Mouse (Mus musculus) ES-E14 (cell line): ENCODE data around the gene Neurl4. TPM values are rescaled to one million over a fixed set of nuclear protein-coding genes. Genes with fewer than 3 reads are reported as not detected.
A peak's percentile ranks its signal among the peaks of the same experiment; 100 is the strongest.
"Not testable (repeated sequence)": the region's sequence is repeated elsewhere in the genome, so short reads cannot be mapped to it uniquely, and the experiment has no call there.

Experiments used
- DNase-seq: peaks from one replicate; pipeline ENCODE4 v3.0.0-alpha.2; 2013; ENCODE audit warnings: low read depth, low spot score
- H3K27ac ChIP-seq: 2 replicates; pipeline ENCODE4 v1.5.1; 2012; ENCODE audit warnings: low read depth, mild to moderate bottlenecking, low read length, moderate library complexity, mixed read lengths; ENCODE audit not compliant: poor library complexity, insufficient read depth, severe bottlenecking
- H3K36me3 ChIP-seq: 2 replicates; pipeline ENCODE4 v1.6.1; 2012; ENCODE audit warnings: mild to moderate bottlenecking, low read length, moderate library complexity, mixed read lengths; ENCODE audit not compliant: control insufficient read depth, poor library complexity, insufficient read depth, severe bottlenecking
- H3K4me1 ChIP-seq, 2 experiments: fragments of 150-350 bp in 1 of 2; sonication (generic) in 1 of 2; 2 replicates each; pipeline ENCODE4 v1.6.1; 2012; ENCODE audit warnings: low read length in 2 of 2, mild to moderate bottlenecking in 1 of 2, mixed read lengths in 1 of 2; ENCODE audit not compliant: control insufficient read depth in 2 of 2, insufficient read depth in 2 of 2, poor library complexity in 1 of 2
- H3K4me3 ChIP-seq, 2 experiments: fragments of 150-350 bp in 1 of 2; sonication (generic) in 1 of 2; 2 replicates each; pipeline ENCODE4 v1.5.1; 2012; ENCODE audit warnings: low read length in 2 of 2, low read depth in 1 of 2, mild to moderate bottlenecking in 1 of 2, mixed read lengths in 1 of 2; ENCODE audit not compliant: insufficient read depth in 1 of 2, poor library complexity in 1 of 2, severe bottlenecking in 1 of 2
- H3K9ac ChIP-seq: 2 replicates; pipeline ENCODE4 v1.6.1; 2012; ENCODE audit warnings: low read depth, mild to moderate bottlenecking, low read length, mixed read lengths; ENCODE audit not compliant: poor library complexity, insufficient read depth, severe bottlenecking
- H3K9me3 ChIP-seq: fragments of 150-350 bp; sonication (generic); 2 replicates; pipeline ENCODE4 v1.6.1; 2012; ENCODE audit warnings: low read depth, mild to moderate bottlenecking, low read length; ENCODE audit not compliant: control insufficient read depth, insufficient read depth
- CHD2 ChIP-seq: IDR thresholded peaks from 2 replicates; pipeline ENCODE4 v1.6.1; 2014; ENCODE audit warnings: mild to moderate bottlenecking, low read depth, low read length, inconsistent platforms
- HCFC1 ChIP-seq: IDR thresholded peaks from 2 replicates; pipeline ENCODE4 v1.6.1; 2012; ENCODE audit warnings: low read length, inconsistent platforms, borderline replicate concordance; ENCODE audit not compliant: insufficient read depth
- MAFK ChIP-seq: IDR thresholded peaks from 2 replicates; pipeline ENCODE4 v1.6.1; 2014; ENCODE audit warnings: mild to moderate bottlenecking, low read depth, low read length, inconsistent platforms; ENCODE audit not compliant: insufficient read depth
- ZC3H11A ChIP-seq: IDR thresholded peaks from 2 replicates; pipeline ENCODE4 v1.6.1; 2012; ENCODE audit warnings: low read depth, mild to moderate bottlenecking, inconsistent platforms, low read length, borderline replicate concordance
- ZNF384 ChIP-seq: IDR thresholded peaks from 2 replicates; pipeline ENCODE4 v1.6.1; 2012; ENCODE audit warnings: low read depth, low read length, inconsistent platforms
- in situ Hi-C, 2 experiments: fragments of 600-800 bp; cut with MboI; formaldehyde crosslinking; loops; one replicate each; pipeline ENCODE4 v1.15.1; 2025; ENCODE audit warnings: low sequenced_read_pairs in 2 of 2, inconsistent platforms in 1 of 2; ENCODE audit not compliant: unreplicated experiment in 2 of 2
- total RNA-seq: library from RNA; depleted of rRNA; stranded (reverse); fragments of 300-350 nt; gene quantifications from 2 replicates; pipeline ENCODE4 v1.2.3, GENCODE M21; 2012

The Neurl4 gene
- total RNA-seq, 1 experiment: 66.3 TPM

- Histone ChIP-seq H3K9me3 (no peaks in the 10 kb centered on the region), H3K36me3 (peaks cover 68% of the 10 kb centered on the region), H3K4me3 (peak overlapping the region; percentile 80 to 87), H3K4me1 (peaks cover 0 to 15% of the 10 kb centered on the region in 2 experiments; a peak in 1 of 4 replicates), H3K27ac (peak overlapping the region; percentile 81; the same call in 1 of the 2 replicates), H3K9ac (peak overlapping the region; percentile 82)
- DNase-seq: no peak
- in situ Hi-C loops: no loop called here
- TF ChIP-seq CHD2: 0 out of 2 replicates have a peak, but pooled peaks have one; percentile 12
- no peak for TF ChIP-seq ZNF384
Measured at GRCm38 (mm10) chr11:69914372-69914764, 13.5 kb downstream of the Neurl4 start.

- no peak overlapping the region for H3K27ac ChIP-seq
Measured at GRCm38 (mm10) chr11:69914917-69915430, 14.1 kb downstream of the Neurl4 start.

GRCm38 (mm10) chr11:69915667-69916627 lies 15.1 kb downstream of the Neurl4 start:
- H3K4me1 ChIP-seq: peaks cover 0 to 17% of the 10 kb centered on the region in 2 experiments; a peak in 1 of 4 replicates
- TF ChIP-seq MAFK: no peak
- TF ChIP-seq HCFC1: no peak
- TF ChIP-seq CHD2: no peak
- H3K9me3 ChIP-seq: no peaks in the 10 kb centered on the region
- no peak overlapping the region for H3K4me3 ChIP-seq
- DNase-seq: no peak
- H3K9ac ChIP-seq: no peak overlapping the region
- in situ Hi-C loops: no loop called here
- no peak overlapping the region for H3K27ac ChIP-seq
- H3K36me3 ChIP-seq: peaks cover 65% of the 10 kb centered on the region

More at GRCm38 (mm10) chr11:69914917-69915430, 14.1 kb downstream of the Neurl4 start:
- H3K36me3 ChIP-seq: peaks cover 72% of the 10 kb centered on the region
- peaks cover 0 to 17% of the 10 kb centered on the region in 2 experiments; a peak in 1 of 4 replicates for H3K4me1 ChIP-seq
- in situ Hi-C loops: no loop called here
- no peaks in the 10 kb centered on the region for H3K9me3 ChIP-seq
- no peak overlapping the region for H3K4me3 ChIP-seq
- TF ChIP-seq MAFK: no peak
- no peak for TF ChIP-seq HCFC1
- no peak for TF ChIP-seq ZC3H11A
- TF ChIP-seq CHD2: no peak
- TF ChIP-seq ZNF384: no peak
- no peak for DNase-seq
- no peak overlapping the region for H3K9ac ChIP-seq

- DNase-seq, H3K27ac ChIP-seq, H3K9ac ChIP-seq, H3K4me3 ChIP-seq, in situ Hi-C loops, H3K9me3 ChIP-seq: not testable (repeated sequence)
- peaks cover 0 to 17% of the 10 kb centered on the region in 2 experiments; a peak in 1 of 4 replicates for H3K4me1 ChIP-seq
- peaks cover 56% of the 10 kb centered on the region for H3K36me3 ChIP-seq
Measured at GRCm38 (mm10) chr11:69916652-69917378, 15.9 kb downstream of the Neurl4 start.
